Mouse (Mus musculus) MEL (cell line): ENCODE measurements at regions not wholly inside any gene's neighbourhood (a gene's known extent, or its start where the extent isn't known, plus 50 kb on each side); places are given as distances from the start of the nearest gene placed in this dataset.

Experiments
- DNase-seq: peaks from one replicate; pipeline ENCODE4 v3.0.0; 2011; ENCODE audit warnings: low read depth, low spot score
- H3K27ac ChIP-seq: 2 replicates; pipeline ENCODE4 v1.5.1; 2012; ENCODE audit warnings: low read depth, mild to moderate bottlenecking, control low read depth, low read length, moderate library complexity; ENCODE audit not compliant: control insufficient read depth
- H3K27me3 ChIP-seq, 2 experiments: fragments of 150-350 bp in 1 of 2; sonication (generic) in 1 of 2; 2 replicates each; pipeline ENCODE4 v1.6.1; 2012; ENCODE audit warnings: low read length in 2 of 2, mild to moderate bottlenecking in 2 of 2, improper control_type of control experiment in 1 of 2, moderate library complexity in 1 of 2; ENCODE audit not compliant: insufficient read depth in 2 of 2, control insufficient read depth in 1 of 2
- H3K36me3 ChIP-seq, 2 experiments: 2 replicates each; pipeline ENCODE4 v1.6.1; 2012 to 2014; ENCODE audit warnings: low read length in 2 of 2, improper control_type of control experiment in 1 of 2, inconsistent platforms in 1 of 2, mild to moderate bottlenecking in 1 of 2; ENCODE audit not compliant: insufficient read depth in 2 of 2, control insufficient read depth in 1 of 2
- H3K4me1 ChIP-seq, 2 experiments: fragments of 150-350 bp in 1 of 2; sonication (generic) in 1 of 2; 2 replicates each; pipeline ENCODE4 v1.6.1; 2012; ENCODE audit warnings: low read length in 2 of 2, improper control_type of control experiment in 1 of 2, mild to moderate bottlenecking in 1 of 2; ENCODE audit not compliant: insufficient read depth in 2 of 2, control insufficient read depth in 1 of 2
- H3K4me3 ChIP-seq, 2 experiments: fragments of 150-350 bp in 1 of 2; sonication (generic) in 1 of 2; 2 replicates each; pipeline ENCODE4 v1.5.1; 2012; ENCODE audit warnings: low read depth in 2 of 2, low read length in 2 of 2, mild to moderate bottlenecking in 2 of 2, moderate library complexity in 2 of 2, control low read depth in 1 of 2, improper control_type of control experiment in 1 of 2; ENCODE audit not compliant: control insufficient read depth in 1 of 2, insufficient read depth in 1 of 2
- H3K79me2 ChIP-seq: 2 replicates; pipeline ENCODE4 v1.6.1; 2012; ENCODE audit warnings: mild to moderate bottlenecking, low read length, moderate library complexity; ENCODE audit not compliant: control insufficient read depth, poor library complexity, insufficient read depth
- H3K9ac ChIP-seq: 2 replicates; pipeline ENCODE4 v1.6.1; 2012; ENCODE audit warnings: low read depth, mild to moderate bottlenecking, control low read depth, low read length, moderate library complexity; ENCODE audit not compliant: control insufficient read depth, poor library complexity, severe bottlenecking
- H3K9me3 ChIP-seq: fragments of 150-350 bp; sonication (generic); replicated peaks from 2 replicates; pipeline ENCODE4 v1.6.1; 2012; ENCODE audit warnings: mild to moderate bottlenecking, low read length, improper control_type of control experiment, moderate library complexity; ENCODE audit not compliant: insufficient read depth
- CTCF ChIP-seq, 3 experiments: IDR thresholded peaks in 2 of 3; conservative IDR thresholded peaks in 1 of 3; 2 replicates each; pipeline ENCODE4 v1.5.1; 2011 to 2012; ENCODE audit warnings: low read length in 3 of 3, low read depth in 2 of 3, mild to moderate bottlenecking in 2 of 3, improper control_type of control experiment in 1 of 3, inconsistent platforms in 1 of 3, mixed read lengths in 1 of 3, moderate library complexity in 1 of 3; ENCODE audit not compliant: control insufficient read depth in 1 of 3, insufficient read depth in 1 of 3, poor library complexity in 1 of 3, severe bottlenecking in 1 of 3
- EP300 ChIP-seq, 2 experiments: IDR thresholded peaks; 2 replicates each; pipeline ENCODE4 v1.6.1; 2011; ENCODE audit warnings: improper control_type of control experiment in 2 of 2, low read length in 2 of 2, low read depth in 1 of 2, mild to moderate bottlenecking in 1 of 2
- ETS1 ChIP-seq: IDR thresholded peaks from 2 replicates; pipeline ENCODE4 v1.6.1; 2012; ENCODE audit warnings: low read depth, mild to moderate bottlenecking, inconsistent platforms, low read length, improper control_type of control experiment, moderate library complexity
- GABPA ChIP-seq: IDR thresholded peaks from 2 replicates; pipeline ENCODE4 v1.6.1; 2012; ENCODE audit warnings: low read depth, mild to moderate bottlenecking, inconsistent platforms, low read length, improper control_type of control experiment, moderate library complexity
- GATA1 ChIP-seq: IDR thresholded peaks from 2 replicates; pipeline ENCODE4 v1.6.1; 2011; ENCODE audit warnings: low read depth, low read length, improper control_type of control experiment
- HCFC1 ChIP-seq: IDR thresholded peaks from 2 replicates; pipeline ENCODE4 v1.6.1; 2012; ENCODE audit warnings: low read depth, mild to moderate bottlenecking, inconsistent platforms, low read length, improper control_type of control experiment, moderate library complexity
- KAT2A ChIP-seq: conservative IDR thresholded peaks from 2 replicates; pipeline ENCODE4 v1.6.1; 2012; ENCODE audit warnings: low read depth, low read length, improper control_type of control experiment, inconsistent platforms
- MAZ ChIP-seq: IDR thresholded peaks from 2 replicates; pipeline ENCODE4 v1.6.1; 2012; ENCODE audit warnings: low read depth, mild to moderate bottlenecking, inconsistent platforms, low read length, improper control_type of control experiment
- MXI1 ChIP-seq: IDR thresholded peaks from 2 replicates; pipeline ENCODE4 v1.6.1; 2011; ENCODE audit warnings: mild to moderate bottlenecking, low read depth, low read length, improper control_type of control experiment
- MYB ChIP-seq: IDR thresholded peaks from 2 replicates; pipeline ENCODE4 v1.6.1; 2011; ENCODE audit warnings: mild to moderate bottlenecking, low read depth, low read length, improper control_type of control experiment
- NELFE ChIP-seq: IDR thresholded peaks from 2 replicates; pipeline ENCODE4 v1.6.1; 2011; ENCODE audit warnings: low read depth, low read length, improper control_type of control experiment
- NRF1 ChIP-seq: IDR thresholded peaks from 2 replicates; pipeline ENCODE4 v1.6.1; 2014; ENCODE audit warnings: low read depth, mild to moderate bottlenecking, inconsistent platforms, low read length, improper control_type of control experiment, moderate library complexity; ENCODE audit not compliant: poor library complexity, insufficient read depth, severe bottlenecking
- POLR2AphosphoS2 ChIP-seq: IDR thresholded peaks from 2 replicates; pipeline ENCODE4 v1.6.1; 2011; ENCODE audit warnings: low read length, improper control_type of control experiment
- RAD21 ChIP-seq: IDR thresholded peaks from 2 replicates; pipeline ENCODE4 v1.6.1; 2011; ENCODE audit warnings: mild to moderate bottlenecking, low read depth, low read length, improper control_type of control experiment
- TAL1 ChIP-seq: IDR thresholded peaks from 2 replicates; pipeline ENCODE4 v1.6.1; 2012; ENCODE audit warnings: mild to moderate bottlenecking, inconsistent platforms, low read length, moderate library complexity, mixed read lengths
- UBTF ChIP-seq: IDR thresholded peaks from 2 replicates; pipeline ENCODE4 v1.6.1; 2012; ENCODE audit warnings: low read depth, mild to moderate bottlenecking, inconsistent platforms, low read length, improper control_type of control experiment, moderate library complexity, borderline replicate concordance; ENCODE audit not compliant: insufficient read depth
- USF1 ChIP-seq: IDR thresholded peaks from 2 replicates; pipeline ENCODE4 v1.6.1; 2014; ENCODE audit warnings: low read depth, mild to moderate bottlenecking, inconsistent platforms, low read length, improper control_type of control experiment, moderate library complexity
- USF2 ChIP-seq, 2 experiments: IDR thresholded peaks; 2 replicates each; pipeline ENCODE4 v1.6.1; 2011 to 2012; ENCODE audit warnings: improper control_type of control experiment in 2 of 2, low read length in 2 of 2, borderline replicate concordance in 1 of 2, inconsistent platforms in 1 of 2, low read depth in 1 of 2, mild to moderate bottlenecking in 1 of 2; ENCODE audit not compliant: insufficient read depth in 1 of 2
- ZMIZ1 ChIP-seq: IDR thresholded peaks from 2 replicates; pipeline ENCODE4 v1.6.1; 2012; ENCODE audit warnings: low read depth, mild to moderate bottlenecking, inconsistent platforms, low read length, improper control_type of control experiment, moderate library complexity
- ZNF384 ChIP-seq: IDR thresholded peaks from 2 replicates; pipeline ENCODE4 v1.6.1; 2012; ENCODE audit warnings: low read depth, mild to moderate bottlenecking, inconsistent platforms, low read length, improper control_type of control experiment

DNA sequence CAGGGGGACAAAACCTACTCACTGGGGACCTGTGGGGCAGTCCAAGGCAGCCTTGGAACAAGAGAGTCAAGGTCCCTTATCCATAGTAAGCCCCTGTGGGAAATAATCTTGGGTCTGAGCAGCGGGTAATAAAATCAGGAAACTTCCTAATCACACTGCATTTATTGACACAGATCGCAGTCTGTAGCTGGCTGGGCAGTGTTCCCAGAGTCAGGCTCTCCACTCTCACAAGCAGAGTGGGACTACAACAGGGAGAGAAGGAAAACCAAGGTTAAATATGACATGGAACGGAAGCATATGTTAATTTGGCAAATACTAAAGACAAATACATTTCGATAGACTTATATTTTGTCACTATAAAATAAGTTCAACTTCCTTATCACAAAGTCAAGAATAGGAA is 322.6 kb downstream of the Sox11 start:
- Histone ChIP-seq H3K4me3 (no peak overlapping the region), H3K27ac (no peak overlapping the region), H3K27me3 (no peaks in the 10 kb centered on the region), H3K4me1 (no peaks in the 10 kb centered on the region), H3K79me2 (no peaks in the 10 kb centered on the region), H3K36me3 (no peaks in the 10 kb centered on the region), H3K9ac (no peak overlapping the region), H3K9me3 (no peaks in the 10 kb centered on the region)
- no peak for DNase-seq
- no peak for TF ChIP-seq CTCF (IDR thresholded peaks at IDR 0.05 in 2 of 3, conservative IDR thresholded peaks at IDR 0.05 in 1 of 3; ENCODE audit: control insufficient read depth in 1 of 3, insufficient read depth in 1 of 3, low read depth in 2 of 3, low read length in 3 of 3, poor library complexity in 1 of 3, severe bottlenecking in 1 of 3)
- TF ChIP-seq ETS1, result no peak
- no peak for TF ChIP-seq GATA1
- TF ChIP-seq MXI1, result no peak
- no peak for TF ChIP-seq ZMIZ1
- TF ChIP-seq KAT2A, result no peak
- TF ChIP-seq ZNF384, result no peak
- TF ChIP-seq EP300 (IDR thresholded peaks at IDR 0.05; ENCODE audit: low read depth in 1 of 2, low read length in 2 of 2), result no peak
- no peak for TF ChIP-seq MAZ
- no peak for TF ChIP-seq POLR2AphosphoS2
- no peak for TF ChIP-seq USF2 (IDR thresholded peaks at IDR 0.05; ENCODE audit: borderline replicate concordance in 1 of 2, insufficient read depth in 1 of 2, low read depth in 1 of 2, low read length in 2 of 2)
- no peak for TF ChIP-seq NELFE
- TF ChIP-seq UBTF, result no peak
- no peak for TF ChIP-seq RAD21
- TF ChIP-seq NRF1, result no peak
- no peak for TF ChIP-seq TAL1
- no peak for TF ChIP-seq USF1
- no peak for TF ChIP-seq GABPA
- no peak for TF ChIP-seq HCFC1
- no peak for TF ChIP-seq MYB
- TF ChIP-seq, all 39 proteins: peak for 0

GRCm38 (mm10) chr12:27018366-27018765 is 324.0 kb downstream of the Sox11 start:
- Histone ChIP-seq H3K9me3 (no peaks in the 10 kb centered on the region), H3K4me3 (no peak overlapping the region), H3K27me3 (no peaks in the 10 kb centered on the region), H3K36me3 (no peaks in the 10 kb centered on the region), H3K27ac (no peak overlapping the region), H3K9ac (no peak overlapping the region), H3K79me2 (no peaks in the 10 kb centered on the region), H3K4me1 (no peaks in the 10 kb centered on the region)
- no peak for DNase-seq
- TF ChIP-seq MYB, result no peak
